Mouse (Mus musculus): ENCODE results near the gene Pcid2.
"Not testable (repeated sequence)": the region's sequence is repeated elsewhere in the genome, so short reads cannot be mapped to it uniquely, and the experiment has no call there.

Gene Pcid2

GRCm38 (mm10) chr8:13075579-13075978 is 29.7 kb downstream of the Pcid2 start:
- DNase-seq = not testable (repeated sequence)

GRCm38 (mm10) chr8:13075044-13075443 is 30.2 kb downstream of the Pcid2 start:
- DNase-seq = no peak

- DNase-seq = no peak
Measured at GRCm38 (mm10) chr8:13073255-13073654, 32.0 kb downstream of the Pcid2 start.

GRCm38 (mm10) chr8:13063112-13063511 is 42.1 kb downstream of the Pcid2 start:
- DNase-seq = no peak

- DNase-seq = no peak
Measured at GRCm38 (mm10) chr8:13060441-13061150, 44.7 kb downstream of the Pcid2 start, which contains the start of gene Proz. TSS of gene Proz (plus strand) at chr8:13060914.

- DNase-seq = no peak
Measured at GRCm38 (mm10) chr8:13057351-13057750, 47.9 kb downstream of the Pcid2 start.

- no peak for DNase-seq
Measured at GRCm38 (mm10) chr8:13050550-13050949, 54.7 kb downstream of the Pcid2 start.

GRCm38 (mm10) chr8:13047652-13048051 is 57.6 kb downstream of the Pcid2 start:
- DNase-seq = no peak

- DNase-seq = no peak
Measured at GRCm38 (mm10) chr8:13041459-13041858, 63.8 kb downstream of the Pcid2 start.

GRCm38 (mm10) chr8:13039054-13039453 is 66.2 kb downstream of the Pcid2 start:
- DNase-seq = no peak

- DNase-seq = no peak
Measured at GRCm38 (mm10) chr8:13037569-13037968, 67.7 kb downstream of the Pcid2 start.

GRCm38 (mm10) chr8:13037015-13037414 is 68.2 kb downstream of the Pcid2 start, which contains the start of gene F10:
TSS of gene F10 (plus strand) at chr8:13037308.
- no peak for DNase-seq

- no peak for DNase-seq
Measured at GRCm38 (mm10) chr8:13036346-13036812, 68.9 kb downstream of the Pcid2 start.

GRCm38 (mm10) chr8:13028482-13028881 is 76.8 kb downstream of the Pcid2 start:
- DNase-seq = peak; percentile 48

GRCm38 (mm10) chr8:13027615-13028014 is 77.6 kb downstream of the Pcid2 start:
- DNase-seq = no peak
